8 mouse cellular contexts compared by ENCODE assay signal in the genomic region with DNA sequence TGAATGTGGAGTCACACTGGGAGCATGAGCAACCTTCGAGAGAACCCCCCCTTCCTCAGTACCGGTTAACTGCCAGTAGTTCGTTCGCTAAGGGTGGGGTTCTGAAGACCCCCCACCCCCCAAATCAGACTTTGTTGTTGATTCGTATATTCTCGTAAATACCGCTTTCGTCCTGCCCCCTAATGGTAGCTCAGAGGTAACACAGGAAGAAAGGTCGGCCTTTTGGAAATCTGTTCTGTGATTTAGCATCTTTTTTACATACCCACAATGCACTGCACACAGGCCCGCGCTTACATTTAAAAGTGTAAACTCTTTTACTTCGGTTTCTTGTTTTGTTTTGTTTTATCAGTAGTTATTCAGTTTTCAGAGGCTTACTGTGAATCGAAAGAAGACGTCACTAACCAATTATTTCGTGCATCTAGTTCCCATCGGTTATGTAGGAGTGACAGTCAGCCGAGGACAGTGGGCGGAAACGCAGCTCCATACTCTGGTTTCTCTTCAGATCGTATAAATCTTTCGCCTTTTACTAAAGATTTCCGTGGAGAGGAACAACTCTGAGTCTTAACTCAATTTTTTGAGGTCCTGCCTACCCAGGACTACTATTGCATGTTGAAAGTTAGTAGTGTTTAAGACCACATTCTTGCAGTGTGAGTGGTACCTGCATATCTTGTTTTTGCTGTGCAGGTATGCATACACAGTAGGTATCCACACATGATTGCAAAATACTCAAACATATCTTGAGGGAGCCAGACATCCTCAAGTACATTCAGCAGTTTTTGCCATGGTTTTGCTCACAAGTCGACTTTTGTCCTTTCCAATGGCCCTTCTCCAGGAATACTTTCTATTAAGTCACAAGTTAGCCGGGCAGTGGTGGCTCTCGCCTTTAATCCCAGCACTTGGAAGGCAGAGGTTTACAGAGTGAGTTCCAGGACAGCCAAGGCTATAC. TPM values are rescaled to one million over a fixed set of nuclear protein-coding genes. Genes with fewer than 3 reads are reported as not detected.
DNase-seq lines count a peak whose midpoint lies in the region; ATAC-seq and TF ChIP-seq lines count a peak whose summit lies in the region.

No protein-coding gene starts in this region.

- no peaks in the 10 kb centered on the region for H3K27me3 ChIP-seq in kidney, adult 2 months (replicated peaks; ENCODE audit: control insufficient read depth, insufficient read depth, low read length)
- no peaks in the 10 kb centered on the region for H3K27me3 ChIP-seq in lung, postnatal 0 days (replicated peaks; ENCODE audit: insufficient read depth, low read length)

- H3K4me3 ChIP-seq in kidney, adult 2 months (ENCODE audit: insufficient read depth, low read depth, low read length), result peak overlapping the region; percentile 47
- H3K4me3 ChIP-seq in lung, postnatal 0 days (ENCODE audit: low read depth, low read length), result peak overlapping the region; percentile 32

- no peak for TF ChIP-seq POLR2A in kidney, adult 2 months (IDR thresholded peaks at IDR 0.05; ENCODE audit: low read depth, low read length)

- DNase-seq in urinary bladder, postnatal 14 days (ENCODE audit: low spot score), result peak; percentile 28
- no peak for DNase-seq in urinary bladder, adult 2 months (ENCODE audit: low spot score)
- peak; percentile 67 for DNase-seq in c-Kit-positive CD71-positive TER-119-positive erythroid progenitor cells, embryonic 14.5 days (ENCODE audit: low spot score)
- DNase-seq in heart, adult 8-10 months (ENCODE audit: low spot score), result peak; percentile 67
- DNase-seq in kidney, adult 2 months, result peak; percentile 77
- DNase-seq in lung, postnatal 0 days (ENCODE audit: low spot score), result peak; percentile 93
- DNase-seq in retina, embryonic 14.5 days (ENCODE audit: low spot score), result peak; percentile 94
- no peak for DNase-seq in ovary, postnatal 10 days (ENCODE audit: low spot score)

- peak; percentile 95 for ATAC-seq in lung, postnatal 0 days

- peak overlapping the region; percentile 63; the same call in 1 of the 2 replicates for H3K27ac ChIP-seq in kidney, adult 2 months (ENCODE audit: insufficient read depth, low read depth, low read length)
- peak overlapping the region; percentile 75 for H3K27ac ChIP-seq in lung, postnatal 0 days (ENCODE audit: low read length)

- no peaks in the 10 kb centered on the region for H3K9me3 ChIP-seq in lung, postnatal 0 days (ENCODE audit: low read length)

- no peaks in the 10 kb centered on the region for H3K36me3 ChIP-seq in kidney, adult 2 months (ENCODE audit: control insufficient read depth, insufficient read depth, low read length)
- no peaks in the 10 kb centered on the region for H3K36me3 ChIP-seq in lung, postnatal 0 days (ENCODE audit: insufficient read depth, low read length)

- H3K4me1 ChIP-seq in kidney, adult 2 months (ENCODE audit: control insufficient read depth, insufficient read depth, low read length), result 0 out of 2 replicates have a peak, but pooled peaks cover 3% of the 10 kb centered on the region
- no peaks in the 10 kb centered on the region for H3K4me1 ChIP-seq in lung, postnatal 0 days (ENCODE audit: insufficient read depth, low read depth, low read length)

- 2% methylated on average over 25 of the region's 25 CpGs for WGBS in kidney, adult 2 months
- under 1% methylated on average over 25 of the region's 25 CpGs for WGBS in lung, postnatal 0 days

- peak; percentile 35; the same call in 1 of the 2 replicates for TF ChIP-seq CTCF in kidney, adult 2 months (conservative IDR thresholded peaks at IDR 0.05; ENCODE audit: insufficient read depth, insufficient read length, low read depth, low read length)
- peak; percentile 80 for TF ChIP-seq CTCF in lung, postnatal 0 days (IDR thresholded peaks at IDR 0.05)

- peak overlapping the region; percentile 52 for H3K4me2 ChIP-seq in lung, postnatal 0 days (replicated peaks; ENCODE audit: low read depth, low read length)

- TF ChIP-seq EP300 in lung, postnatal 0 days (IDR thresholded peaks at IDR 0.05), result peak; percentile 88

- peak overlapping the region; percentile 47 for H3K9ac ChIP-seq in lung, postnatal 0 days (replicated peaks; ENCODE audit: low read depth)

RNA-seq across cellular contexts. Expression of a gene that starts 19.9 kb away (rescaled TPM):
- polyA plus RNA-seq in urinary bladder, adult 2 months (2012; rRNA removed), result 0.89 and 1.0 TPM in 2 replicates
- total RNA-seq in heart, adult 8-10 months (2022), result under 1 TPM in 2 of 4 experiments, not detected in 2; 0.32 to 0.53 TPM
- polyA plus RNA-seq in kidney, adult 2 months (2012; rRNA removed), result 0.20 and 0.50 TPM in 2 replicates
- polyA plus RNA-seq in lung, postnatal 0 days (2015; fragmentation: Nextera tagmentation; extraction: Ambion mirVana), result 2.0 and 3.0 TPM in 2 replicates

RNA-seq across cellular contexts. Expression of a gene that starts 46.3 kb away (rescaled TPM):
- 1,373 and 1,379 TPM in 2 replicates for polyA plus RNA-seq in urinary bladder, adult 2 months (2012; rRNA removed)
- total RNA-seq in heart, adult 8-10 months (2022), result 100 to 1,000 TPM; 504 to 617 (median 566) TPM
- 372 and 534 TPM in 2 replicates for polyA plus RNA-seq in kidney, adult 2 months (2012; rRNA removed)
- 633 and 681 TPM in 2 replicates for polyA plus RNA-seq in lung, postnatal 0 days (2015; fragmentation: Nextera tagmentation; extraction: Ambion mirVana)

RNA-seq across cellular contexts. Expression of a gene that starts 49.4 kb away (rescaled TPM):
- polyA plus RNA-seq in urinary bladder, adult 2 months (2012; rRNA removed), result 12.4 and 14.0 TPM in 2 replicates
- total RNA-seq in heart, adult 8-10 months (2022), result 10 to 100 TPM; 22.3 to 37.6 (median 30.1) TPM
- 88.1 and 93.5 TPM in 2 replicates for polyA plus RNA-seq in kidney, adult 2 months (2012; rRNA removed)
- polyA plus RNA-seq in lung, postnatal 0 days (2015; fragmentation: Nextera tagmentation; extraction: Ambion mirVana), result 23.5 and 27.6 TPM in 2 replicates

RNA-seq across cellular contexts. Expression of a gene that starts 49.6 kb away (rescaled TPM):
- polyA plus RNA-seq in urinary bladder, adult 2 months (2012; rRNA removed), result 0.19 and 0.24 TPM in 2 replicates
- under 1 TPM in 2 of 4 experiments, not detected in 2; 0.22 to 0.35 TPM for total RNA-seq in heart, adult 8-10 months (2022)
- 0.25 and 0.53 TPM in 2 replicates for polyA plus RNA-seq in kidney, adult 2 months (2012; rRNA removed)
- 3.8 and 5.0 TPM in 2 replicates for polyA plus RNA-seq in lung, postnatal 0 days (2015; fragmentation: Nextera tagmentation; extraction: Ambion mirVana)

Comparison
In these comparisons a context has a peak if more than half of its experiments do, and no peak if none do; other contexts are left out.
1. DNase-seq: peak in urinary bladder, postnatal 14 days (single experiment), c-Kit-positive CD71-positive TER-119-positive erythroid progenitor cells, embryonic 14.5 days (single experiment), heart, adult 8-10 months (single experiment), kidney, adult 2 months (single experiment), lung, postnatal 0 days (single experiment) and retina, embryonic 14.5 days (single experiment); none in urinary bladder, adult 2 months (single experiment) and ovary, postnatal 10 days (single experiment).